Mouse (Mus musculus) thymus, postnatal 4 days (tissue): ENCODE measurements around the gene Abcg2.
"Not testable (repeated sequence)": the region's sequence is repeated elsewhere in the genome, so short reads cannot be mapped to it uniquely, and the experiment has no call there.

ENCODE experiments used
- DNase-seq: peaks from one replicate; pipeline ENCODE4 v3.0.0; 2021

Gene Abcg2

DNA sequence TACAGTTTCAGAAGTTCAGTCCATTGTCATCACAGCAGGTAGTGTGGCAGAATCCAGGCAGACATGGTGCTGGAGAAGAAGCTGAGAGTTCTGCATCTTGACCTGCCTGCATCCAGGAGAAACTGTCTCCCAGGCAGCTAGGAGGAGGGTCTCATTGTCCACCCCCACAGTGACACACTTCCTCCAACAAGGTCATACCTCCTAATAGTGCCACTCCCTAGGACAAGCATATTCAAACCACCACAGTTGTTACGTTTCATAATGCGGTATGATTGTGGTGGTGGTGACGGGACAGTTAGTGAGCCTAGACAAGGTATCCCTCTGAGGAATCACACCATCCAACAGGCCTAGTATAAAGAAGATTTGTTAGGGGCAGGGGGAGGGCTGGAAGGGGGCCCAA, at the start of gene Abcg2:
Gene Abcg2 (plus strand): TSS at position 301 of the 400 bp plus-strand sequence.
- DNase-seq = not testable (repeated sequence)

GRCm38 (mm10) chr6:58540263-58540662, 44.1 kb upstream of the Abcg2 start:
- not testable (repeated sequence) for DNase-seq

DNA sequence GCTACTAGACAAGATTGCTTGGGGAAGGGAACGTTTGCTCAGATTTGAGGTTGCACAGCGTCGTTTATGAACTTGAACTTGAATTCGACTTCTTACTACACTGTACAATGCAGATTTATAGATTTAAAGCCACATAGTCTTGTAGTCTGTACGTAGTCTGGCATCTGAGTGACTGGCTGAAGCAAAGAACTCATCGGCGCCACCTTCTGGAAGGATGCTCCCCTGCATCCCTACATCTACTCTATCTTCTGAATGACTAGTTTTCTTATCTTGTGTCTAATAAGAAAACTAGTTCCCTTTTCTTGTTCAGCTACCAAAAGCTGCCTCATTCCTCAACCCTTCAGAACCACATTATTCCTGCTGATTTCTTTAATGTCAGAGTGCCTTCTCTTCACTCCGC, 41.5 kb upstream of the Abcg2 start:
- DNase-seq = peak; percentile 74

DNA sequence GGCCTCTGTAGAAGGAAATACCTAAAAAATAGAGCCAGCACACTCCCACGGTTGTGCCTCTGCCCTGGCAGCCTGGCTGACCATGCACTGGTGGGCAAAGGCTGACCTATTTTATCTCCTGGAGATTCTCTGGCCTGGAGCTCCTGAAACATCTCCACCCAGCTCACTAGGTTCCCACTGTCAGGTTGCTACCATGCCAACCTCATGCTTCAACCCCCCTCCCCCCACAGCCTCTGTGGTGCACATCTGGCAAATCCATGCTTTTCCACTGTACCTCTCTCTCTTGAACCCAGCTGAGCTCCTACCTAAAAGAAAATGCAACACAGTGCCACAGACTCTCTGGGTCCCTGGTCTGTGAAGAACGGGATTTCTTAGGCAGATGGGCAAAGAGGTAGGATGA, 39.4 kb upstream of the Abcg2 start:
- DNase-seq = not testable (repeated sequence)

- not testable (repeated sequence) for DNase-seq
Measured at GRCm38 (mm10) chr6:58546050-58546449, 38.3 kb upstream of the Abcg2 start.

- DNase-seq = peak; percentile 76
Measured at GRCm38 (mm10) chr6:58546816-58547215, 37.5 kb upstream of the Abcg2 start.

DNA sequence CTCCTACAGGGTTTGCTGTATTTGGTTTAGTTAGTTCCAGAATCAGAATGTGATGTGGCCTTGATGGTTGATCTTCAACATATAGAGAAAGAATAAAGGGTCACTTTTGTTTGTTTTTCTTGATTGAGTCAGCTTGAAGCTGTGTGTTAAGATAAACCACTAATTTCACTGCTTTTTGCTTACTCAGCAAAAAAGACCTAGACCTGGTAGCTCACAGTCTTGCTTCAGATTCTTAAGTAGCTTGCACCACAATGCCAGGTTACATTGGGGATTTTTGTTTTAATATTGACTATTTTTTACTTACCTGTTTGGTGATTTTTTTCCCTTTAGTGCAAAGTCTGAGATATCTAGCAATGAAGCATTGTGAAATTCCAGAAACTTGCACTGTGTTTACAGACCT, 30.5 kb upstream of the Abcg2 start:
- not testable (repeated sequence) for DNase-seq

GRCm38 (mm10) chr6:58593987-58594844, 9.9 kb downstream of the Abcg2 start:
- not testable (repeated sequence) for DNase-seq

- peak; percentile 7 for DNase-seq
Measured at GRCm38 (mm10) chr6:58595639-58596293, 11.4 kb downstream of the Abcg2 start.

GRCm38 (mm10) chr6:58596294-58596653, 12.0 kb downstream of the Abcg2 start:
- peak; percentile 50 for DNase-seq

DNA sequence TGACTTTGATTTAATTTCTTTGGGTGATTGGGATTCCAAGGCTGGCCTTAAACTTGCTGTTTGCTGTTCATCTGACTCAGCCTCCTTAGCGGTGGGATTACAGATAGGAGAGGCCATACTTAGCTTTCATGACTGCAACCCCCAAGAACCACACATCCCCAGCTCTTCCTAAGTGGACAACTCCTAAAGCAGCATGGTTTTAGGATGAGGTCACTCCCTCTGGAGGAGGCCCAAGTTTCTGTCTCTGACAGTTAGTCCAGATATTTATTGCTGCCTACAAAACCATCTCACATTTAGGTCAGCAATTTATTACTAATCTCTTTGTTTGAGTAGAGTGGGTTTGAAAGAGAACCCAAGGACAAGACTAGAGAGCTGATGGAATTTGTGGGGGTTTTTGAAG, 17.8 kb downstream of the Abcg2 start:
- DNase-seq = not testable (repeated sequence)

GRCm38 (mm10) chr6:58602991-58603390, 18.7 kb downstream of the Abcg2 start:
- DNase-seq = not testable (repeated sequence)

DNA sequence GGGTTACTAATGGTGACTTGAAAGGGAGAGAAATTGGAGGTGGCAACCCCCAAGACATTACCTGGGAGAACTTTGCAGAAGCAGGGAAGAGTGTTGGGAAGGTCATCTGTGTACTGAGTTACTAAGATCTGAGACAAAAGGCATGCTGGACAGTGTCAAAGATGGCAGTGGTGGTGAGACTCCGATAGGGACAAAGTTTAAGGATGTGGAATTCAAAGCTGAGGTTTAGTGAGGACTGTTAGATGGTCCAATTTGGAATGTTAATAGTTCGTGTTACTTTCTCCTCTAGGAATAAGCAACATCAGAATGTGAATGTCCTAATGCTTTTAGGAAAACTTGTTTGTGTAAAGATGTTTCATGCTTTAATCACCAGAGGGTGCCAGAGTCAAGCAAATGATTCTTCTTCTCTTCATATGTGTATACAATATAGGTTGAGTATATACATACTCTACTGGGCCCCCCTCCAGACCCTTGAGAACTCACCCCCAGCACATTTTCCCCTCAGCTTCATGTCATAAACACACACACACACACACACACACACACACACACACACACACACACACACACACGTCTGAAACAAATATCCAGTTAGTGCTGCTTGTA, 19.3 kb downstream of the Abcg2 start:
- DNase-seq = not testable (repeated sequence)

DNA sequence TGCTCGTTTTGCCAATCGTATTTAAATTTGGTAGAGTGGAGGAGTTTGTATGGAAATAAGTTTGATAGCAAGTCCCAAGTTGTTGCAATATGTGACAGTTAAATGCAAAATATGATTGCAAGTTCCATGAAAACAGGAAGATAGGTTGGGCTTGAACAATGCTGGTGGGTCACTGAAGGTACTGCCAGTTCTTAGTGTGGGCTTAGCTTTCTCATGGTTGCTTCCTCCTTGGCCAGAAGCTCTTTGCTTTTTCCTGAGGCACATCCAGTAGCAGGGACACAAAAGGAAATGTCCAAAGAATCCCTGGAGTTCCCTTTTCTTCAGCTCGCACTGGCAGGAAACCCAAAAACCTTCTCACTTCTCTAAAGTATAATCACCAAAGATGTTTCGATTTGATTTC, 22.3 kb downstream of the Abcg2 start:
- no peak for DNase-seq

GRCm38 (mm10) chr6:58608422-58608821, 24.1 kb downstream of the Abcg2 start:
- DNase-seq = no peak

- no peak for DNase-seq
Measured at GRCm38 (mm10) chr6:58609919-58610759, 25.8 kb downstream of the Abcg2 start.

- DNase-seq = no peak
Measured at GRCm38 (mm10) chr6:58610760-58611654, 26.7 kb downstream of the Abcg2 start.

GRCm38 (mm10) chr6:58624126-58624525, 39.8 kb downstream of the Abcg2 start:
- DNase-seq = no peak

DNA sequence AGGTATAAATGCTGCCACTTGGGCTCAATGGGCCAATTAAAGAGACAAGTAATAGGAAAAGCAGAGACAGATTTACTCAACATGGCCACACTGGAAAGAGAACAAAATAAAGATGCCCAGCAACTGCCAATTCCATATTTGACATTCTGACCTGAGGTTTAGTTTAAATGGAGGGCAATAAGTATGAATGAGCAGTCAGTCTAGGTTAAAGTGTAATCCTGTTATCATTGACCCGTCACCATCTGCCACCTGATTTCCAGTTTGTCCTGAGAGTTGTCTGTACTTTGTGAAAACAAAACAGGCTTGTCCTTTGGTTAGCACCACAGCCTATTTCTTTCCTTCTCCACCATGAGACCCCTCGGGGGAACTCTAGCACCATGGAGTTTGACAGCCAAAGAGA, 44.9 kb downstream of the Abcg2 start:
- DNase-seq = no peak

DNA sequence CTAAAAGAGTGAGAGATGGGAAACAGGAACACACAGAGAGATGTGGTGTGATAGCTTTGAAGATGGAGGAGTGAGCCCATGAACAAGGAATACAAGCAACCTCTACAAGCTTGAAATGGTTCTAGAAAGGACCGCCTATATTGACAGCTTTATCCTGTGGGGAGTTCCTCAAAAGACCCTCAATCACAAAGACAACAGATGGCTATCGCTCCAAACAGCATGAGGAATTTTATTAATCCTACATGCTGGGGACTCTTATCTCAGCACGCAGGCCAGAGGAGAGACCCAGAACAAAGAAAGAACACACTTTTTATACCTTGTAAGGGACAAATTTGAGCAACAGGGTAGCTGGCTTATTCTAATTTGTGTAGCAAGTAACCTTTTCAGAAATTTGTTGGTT, 48.1 kb downstream of the Abcg2 start:
- no peak for DNase-seq

GRCm38 (mm10) chr6:58633731-58634130, 49.4 kb downstream of the Abcg2 start:
- no peak for DNase-seq

GRCm38 (mm10) chr6:58638566-58638965, 54.2 kb downstream of the Abcg2 start:
- no peak for DNase-seq
